Mouse (Mus musculus) cerebellum, adult 2 months (tissue): Measurements from ENCODE around the gene Palm.

Experiments
- CTCF ChIP-seq: fragments of 200-500 bp; IDR thresholded peaks from 2 replicates; pipeline ENCODE4 v1.5.1; 2011; ENCODE audit warnings: low read depth, mild to moderate bottlenecking, control low read depth, low read length, moderate library complexity, borderline replicate concordance; ENCODE audit not compliant: insufficient read depth
- POLR2A ChIP-seq: fragments of 200-500 bp; IDR thresholded peaks from 2 replicates; pipeline ENCODE4 v1.6.1; 2011; ENCODE audit warnings: low read length, control low read depth, borderline replicate concordance; ENCODE audit not compliant: insufficient read depth

- TF ChIP-seq CTCF (no peak), POLR2A (no peak)
Measured at GRCm38 (mm10) chr10:79764234-79764633, 29.1 kb upstream of the Palm start.
